Mouse (Mus musculus) myocyte (in vitro differentiated cells): ENCODE results near the gene Kif16b. TPM values are rescaled to one million over a fixed set of nuclear protein-coding genes. Genes with fewer than 3 reads are reported as not detected.
"Not testable (repeated sequence)": the region's sequence is repeated elsewhere in the genome, so short reads cannot be mapped to it uniquely, and the experiment has no call there.

Experiments used
- H3K27me3 ChIP-seq: one replicate; pipeline ENCODE4 v1.6.1; 2011; ENCODE audit not compliant: control insufficient read depth, insufficient read depth, insufficient read length
- H3K36me3 ChIP-seq: one replicate; pipeline ENCODE4 v1.6.1; 2011; ENCODE audit not compliant: control insufficient read depth, insufficient read depth
- H3K4me2 ChIP-seq: one replicate; pipeline ENCODE4 v1.6.1; 2011; ENCODE audit warnings: low read depth, control low read depth
- H3K4me3 ChIP-seq: one replicate; pipeline ENCODE4 v1.5.1; 2011; ENCODE audit warnings: mild to moderate bottlenecking, control low read depth, moderate library complexity
- H3K79me2 ChIP-seq: one replicate; pipeline ENCODE4 v1.6.1; 2011; ENCODE audit not compliant: control insufficient read depth, insufficient read depth
- H3ac ChIP-seq: one replicate; pipeline ENCODE4 v1.6.1; 2011; ENCODE audit not compliant: control insufficient read depth, insufficient read length
- CEBPB ChIP-seq: IDR thresholded peaks from 2 replicates; pipeline ENCODE4 v1.6.1; 2011; ENCODE audit warnings: mild to moderate bottlenecking, moderate library complexity; ENCODE audit not compliant: poor library complexity, insufficient read depth, severe bottlenecking
- E2F4 ChIP-seq: IDR thresholded peaks from one replicate; pipeline ENCODE4 v1.6.1; 2011; ENCODE audit warnings: mild to moderate bottlenecking, control low read depth, moderate library complexity; ENCODE audit not compliant: insufficient read depth
- MAX ChIP-seq: IDR thresholded peaks from one replicate; pipeline ENCODE4 v1.6.1; 2011; ENCODE audit warnings: low read depth, mild to moderate bottlenecking, control low read depth
- MYOD1 ChIP-seq, 3 experiments: IDR thresholded peaks; one replicate each; pipeline ENCODE4 v1.6.1; 2011; ENCODE audit warnings: control low read depth in 2 of 3, low read depth in 2 of 3, mild to moderate bottlenecking in 2 of 3, moderate library complexity in 1 of 3; ENCODE audit not compliant: insufficient read length in 2 of 3, control insufficient read depth in 1 of 3
- MYOG ChIP-seq, 3 experiments: IDR thresholded peaks; one replicate each; pipeline ENCODE4 v1.6.1; 2011; ENCODE audit warnings: control low read depth in 2 of 3, low read depth in 2 of 3, mild to moderate bottlenecking in 2 of 3; ENCODE audit not compliant: insufficient read length in 2 of 3, control insufficient read depth in 1 of 3, insufficient read depth in 1 of 3
- POLR2A ChIP-seq: IDR thresholded peaks from one replicate; pipeline ENCODE4 v1.6.1; 2011; ENCODE audit warnings: low read depth, mild to moderate bottlenecking, control low read depth, moderate library complexity; ENCODE audit not compliant: insufficient read length
- POLR2AphosphoS2 ChIP-seq: IDR thresholded peaks from one replicate; pipeline ENCODE4 v1.6.1; 2011; ENCODE audit warnings: low read depth, control low read depth; ENCODE audit not compliant: insufficient read length
- REST ChIP-seq: IDR thresholded peaks from one replicate; pipeline ENCODE4 v1.6.1; 2011; ENCODE audit warnings: mild to moderate bottlenecking, control low read depth, moderate library complexity; ENCODE audit not compliant: insufficient read depth, insufficient read length
- SRF ChIP-seq: IDR thresholded peaks from one replicate; pipeline ENCODE4 v1.6.1; 2011; ENCODE audit warnings: low read depth; ENCODE audit not compliant: control insufficient read depth, insufficient read length
- TCF12 ChIP-seq: IDR thresholded peaks from one replicate; pipeline ENCODE4 v1.6.1; 2011; ENCODE audit warnings: mild to moderate bottlenecking, control low read depth; ENCODE audit not compliant: poor library complexity, insufficient read depth, severe bottlenecking
- TCF3 ChIP-seq: IDR thresholded peaks from one replicate; pipeline ENCODE4 v1.6.1; 2011; ENCODE audit warnings: low read depth, control low read depth; ENCODE audit not compliant: insufficient read length
- USF1 ChIP-seq: IDR thresholded peaks from one replicate; pipeline ENCODE4 v1.6.1; 2011; ENCODE audit warnings: low read depth, mild to moderate bottlenecking, control low read depth, moderate library complexity
- polyA plus RNA-seq: library from polyadenylated mRNA; unstranded; fragments of >200 nt; fragmentation: generic; extraction: Trizol; gene quantifications from one replicate; pipeline ENCODE4 v1.2.1, GENCODE M21; 2012; ENCODE audit warnings: missing spikeins

Gene Kif16b
- polyA plus RNA-seq, 1 experiment, result 3.3 TPM

DNA sequence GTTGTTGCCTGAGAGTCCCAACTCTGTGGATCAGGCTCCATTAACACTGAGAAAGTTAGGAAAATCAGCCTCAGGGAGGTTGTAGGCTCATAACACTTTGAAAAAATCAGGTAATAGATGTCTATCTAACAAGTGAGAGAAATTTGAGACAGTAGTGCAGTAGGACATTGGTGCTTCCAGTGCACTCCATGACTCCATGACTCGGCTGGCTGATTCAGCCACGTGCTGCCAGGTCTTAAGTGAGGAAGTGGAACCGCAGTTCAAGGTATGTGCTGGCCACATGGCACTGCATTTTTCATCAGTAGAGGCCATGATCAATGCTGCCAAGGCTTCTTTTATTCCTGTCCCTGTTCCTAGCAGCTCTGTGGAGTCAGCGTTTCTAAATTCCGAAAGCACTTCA lies 315.5 kb downstream of the Kif16b start:
- TF ChIP-seq POLR2A, result no peak
- TF ChIP-seq USF1, result no peak
- no peak for TF ChIP-seq REST
- no peak for TF ChIP-seq MAX
- TF ChIP-seq SRF, result no peak
- TF ChIP-seq MYOG (IDR thresholded peaks at IDR 0.05; ENCODE audit: control insufficient read depth in 1 of 3, insufficient read depth in 1 of 3, insufficient read length in 2 of 3, low read depth in 2 of 3), result no peak
- no peak for TF ChIP-seq TCF3
- TF ChIP-seq MYOD1 (IDR thresholded peaks at IDR 0.05; ENCODE audit: control insufficient read depth in 1 of 3, insufficient read length in 2 of 3, low read depth in 2 of 3), result no peak
- TF ChIP-seq POLR2AphosphoS2, result no peak
- TF ChIP-seq TCF12, result no peak
- no peaks in the 10 kb centered on the region for H3K27me3 ChIP-seq
- no peaks in the 10 kb centered on the region for H3K79me2 ChIP-seq
- H3ac ChIP-seq, result no peak overlapping the region
- no peak overlapping the region for H3K4me3 ChIP-seq
- no peak overlapping the region for H3K4me2 ChIP-seq
- no peaks in the 10 kb centered on the region for H3K36me3 ChIP-seq

DNA sequence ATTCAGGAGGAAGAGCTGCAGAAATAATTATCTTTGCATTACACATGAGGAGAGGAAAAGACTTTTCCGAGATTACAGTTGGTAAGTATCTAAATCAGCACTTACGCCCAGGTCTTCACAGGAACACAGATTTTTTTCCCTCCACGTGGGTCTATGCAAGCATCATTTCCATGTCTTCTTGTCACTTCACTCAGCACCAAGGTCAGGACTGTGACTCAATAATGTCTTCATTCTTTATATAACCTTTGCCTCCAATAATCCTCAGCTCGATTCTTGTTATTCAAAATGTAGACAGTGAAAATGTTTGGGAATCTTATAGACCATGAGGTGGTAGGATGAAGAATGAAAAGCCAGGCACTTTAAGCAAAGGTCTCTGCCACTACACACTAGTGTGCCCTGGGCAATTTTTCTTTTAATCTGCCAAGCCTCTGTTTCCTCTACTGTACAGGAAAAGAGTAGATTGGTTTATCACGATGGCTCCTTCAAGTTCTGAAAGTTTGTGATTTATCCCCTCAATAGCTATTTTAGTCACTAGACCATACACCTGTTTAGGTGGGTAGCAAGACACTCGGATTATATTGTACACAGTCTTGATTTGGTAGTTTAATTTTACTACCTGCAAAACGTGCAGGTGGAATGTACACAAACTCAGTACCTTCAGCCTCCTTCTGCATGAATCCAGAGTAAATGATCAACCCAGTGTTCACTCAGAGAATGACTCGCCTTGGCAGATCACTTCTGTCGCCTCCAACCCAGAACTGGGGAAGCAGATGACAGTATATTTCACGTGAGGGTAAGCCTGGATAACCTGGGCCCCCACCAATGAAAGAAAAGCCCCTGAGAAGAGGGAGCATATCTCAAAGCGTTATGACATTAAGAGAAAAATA lies 316.2 kb downstream of the Kif16b start:
- H3K4me2 ChIP-seq, result no peak overlapping the region
- no peaks in the 10 kb centered on the region for H3K27me3 ChIP-seq
- H3ac ChIP-seq, result no peak overlapping the region
- no peak overlapping the region for H3K4me3 ChIP-seq
- H3K79me2 ChIP-seq, result no peaks in the 10 kb centered on the region
- H3K36me3 ChIP-seq, result no peaks in the 10 kb centered on the region
- TF ChIP-seq MYOD1 (IDR thresholded peaks at IDR 0.05; ENCODE audit: control insufficient read depth in 1 of 3, insufficient read length in 2 of 3, low read depth in 2 of 3), result no peak
- TF ChIP-seq MAX, result no peak
- no peak for TF ChIP-seq E2F4
- TF ChIP-seq USF1, result no peak
- no peak for TF ChIP-seq POLR2A
- TF ChIP-seq SRF, result no peak
- no peak for TF ChIP-seq TCF12
- TF ChIP-seq REST, result no peak
- TF ChIP-seq POLR2AphosphoS2, result no peak
- no peak for TF ChIP-seq MYOG (IDR thresholded peaks at IDR 0.05; ENCODE audit: control insufficient read depth in 1 of 3, insufficient read depth in 1 of 3, insufficient read length in 2 of 3, low read depth in 2 of 3)
- TF ChIP-seq CEBPB, result no peak
- TF ChIP-seq TCF3, result no peak

DNA sequence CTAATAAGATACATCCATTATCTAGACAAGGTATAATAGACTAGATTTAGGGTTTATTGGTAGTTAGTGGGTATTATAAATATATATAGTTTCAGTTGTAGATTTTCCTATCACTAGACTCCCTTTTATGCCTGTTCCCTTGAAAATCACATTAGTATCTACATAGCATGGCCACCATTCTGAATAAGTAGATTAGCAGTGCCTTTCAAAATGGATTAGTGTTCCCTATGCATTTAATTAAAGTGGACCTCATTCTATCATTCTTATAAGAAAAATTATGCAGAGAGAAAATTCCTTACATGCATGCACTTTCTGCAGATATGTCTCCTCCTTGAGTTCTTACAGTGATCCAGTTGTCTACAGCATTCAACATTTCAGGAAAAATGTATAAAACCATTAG lies 320.9 kb downstream of the Kif16b start:
- no peak overlapping the region for H3K4me2 ChIP-seq
- no peaks in the 10 kb centered on the region for H3K79me2 ChIP-seq
- no peak for TF ChIP-seq MYOD1 (IDR thresholded peaks at IDR 0.05; ENCODE audit: control insufficient read depth in 1 of 3, insufficient read length in 2 of 3, low read depth in 2 of 3)
- TF ChIP-seq POLR2A, result no peak
- TF ChIP-seq MAX, result no peak
- TF ChIP-seq E2F4, result no peak
- no peak for TF ChIP-seq MYOG (IDR thresholded peaks at IDR 0.05; ENCODE audit: control insufficient read depth in 1 of 3, insufficient read depth in 1 of 3, insufficient read length in 2 of 3, low read depth in 2 of 3)
- TF ChIP-seq CEBPB, result no peak
- TF ChIP-seq REST, result no peak
- no peak for TF ChIP-seq TCF3
- TF ChIP-seq POLR2AphosphoS2, result no peak
- no peak for TF ChIP-seq USF1
- no peak for TF ChIP-seq SRF
- no peak for TF ChIP-seq TCF12
- no peak overlapping the region for H3K4me3 ChIP-seq
- H3K27me3 ChIP-seq, result no peaks in the 10 kb centered on the region
- H3ac ChIP-seq, result no peak overlapping the region
- H3K36me3 ChIP-seq, result no peaks in the 10 kb centered on the region

DNA sequence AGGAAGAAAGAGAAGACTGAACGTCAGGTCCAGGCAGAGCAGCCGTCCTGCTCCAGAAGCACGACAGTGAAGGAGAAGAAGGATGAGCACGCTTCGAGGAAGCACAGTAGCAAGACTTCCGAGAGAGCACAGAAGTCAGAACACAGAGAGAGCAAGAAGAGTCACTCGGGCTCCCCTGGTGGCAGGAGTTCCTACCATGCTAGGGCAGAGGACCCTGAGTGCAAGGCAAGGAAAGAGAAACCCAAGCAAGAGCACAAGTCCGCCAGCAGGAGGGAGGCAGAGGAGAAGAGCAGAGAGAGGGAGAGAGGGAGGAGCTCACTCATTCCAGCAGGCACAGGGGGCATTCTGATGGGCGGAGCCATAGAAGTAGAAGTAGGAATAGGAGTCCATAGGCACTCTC lies 323.9 kb downstream of the Kif16b start:
- not testable (repeated sequence) for H3K36me3 ChIP-seq, H3K4me2 ChIP-seq, H3K4me3 ChIP-seq, H3ac ChIP-seq, H3K79me2 ChIP-seq, H3K27me3 ChIP-seq

DNA sequence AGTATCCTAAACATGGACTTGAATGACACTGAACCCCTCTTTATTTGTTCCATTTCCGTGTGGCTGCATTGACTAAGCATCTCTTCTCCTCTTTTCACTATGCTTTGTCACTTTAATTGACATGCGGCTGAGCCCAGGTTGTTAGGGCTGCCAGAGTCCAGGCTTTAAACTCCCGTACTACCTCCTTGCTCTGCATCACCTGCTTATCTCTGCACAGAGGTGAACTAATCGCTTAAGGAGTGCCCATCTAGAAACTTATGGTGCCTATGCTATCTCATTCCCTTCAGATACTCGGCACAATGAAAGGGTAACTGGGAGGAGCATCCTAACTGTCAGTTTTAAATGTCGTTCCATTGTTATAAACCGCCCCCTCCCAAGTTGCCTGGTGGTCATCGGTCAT lies 331.6 kb downstream of the Kif16b start:
- Histone ChIP-seq H3K4me2 (no peak overlapping the region), H3K79me2 (no peaks in the 10 kb centered on the region), H3K27me3 (no peaks in the 10 kb centered on the region), H3K4me3 (no peak overlapping the region), H3ac (no peak overlapping the region), H3K36me3 (no peaks in the 10 kb centered on the region)
- TF ChIP-seq TCF3, result no peak
- no peak for TF ChIP-seq CEBPB
- no peak for TF ChIP-seq MAX
- no peak for TF ChIP-seq TCF12
- no peak for TF ChIP-seq USF1
- TF ChIP-seq MYOD1 (IDR thresholded peaks at IDR 0.05; ENCODE audit: control insufficient read depth in 1 of 3, insufficient read length in 2 of 3, low read depth in 2 of 3), result no peak
- no peak for TF ChIP-seq POLR2AphosphoS2
- no peak for TF ChIP-seq REST
- no peak for TF ChIP-seq MYOG (IDR thresholded peaks at IDR 0.05; ENCODE audit: control insufficient read depth in 1 of 3, insufficient read depth in 1 of 3, insufficient read length in 2 of 3, low read depth in 2 of 3)
- TF ChIP-seq SRF, result no peak
- no peak for TF ChIP-seq E2F4
- TF ChIP-seq POLR2A, result no peak
